Mouse (Mus musculus) embryonic fibroblast, embryonic 13.5 days (primary cell): ENCODE measurements around the gene Spsb4. TPM values are rescaled to one million over a fixed set of nuclear protein-coding genes. Genes with fewer than 3 reads are reported as not detected.

Source experiments
- H3K27ac ChIP-seq: 2 replicates; pipeline ENCODE4 v1.5.1; 2012; ENCODE audit warnings: low read length, control low read depth, inconsistent platforms; ENCODE audit not compliant: insufficient read depth
- H3K4me1 ChIP-seq: 2 replicates; pipeline ENCODE4 v1.6.1; 2011; ENCODE audit warnings: low read length; ENCODE audit not compliant: control insufficient read depth, insufficient read depth
- H3K4me3 ChIP-seq: 2 replicates; pipeline ENCODE4 v1.5.1; 2011; ENCODE audit warnings: mild to moderate bottlenecking, control low read depth, low read length; ENCODE audit not compliant: insufficient read depth
- CTCF ChIP-seq: IDR thresholded peaks from 2 replicates; pipeline ENCODE4 v1.5.1; 2011; ENCODE audit warnings: mild to moderate bottlenecking, control low read depth, low read length, moderate library complexity, borderline replicate concordance; ENCODE audit not compliant: insufficient read depth
- POLR2A ChIP-seq: IDR thresholded peaks from 2 replicates; pipeline ENCODE4 v1.6.1; 2011; ENCODE audit warnings: low read depth, mild to moderate bottlenecking, control low read depth, low read length, moderate library complexity
- polyA plus RNA-seq: library from polyadenylated mRNA; stranded (reverse); fragments of >200 nt; gene quantifications from 2 replicates; pipeline ENCODE4 v1.2.4, GENCODE M21; 2011; ENCODE audit warnings: low read depth; ENCODE audit not compliant: missing spikeins, insufficient read length

Gene Spsb4
- polyA plus RNA-seq, 1 experiment: 1.8 TPM

DNA sequence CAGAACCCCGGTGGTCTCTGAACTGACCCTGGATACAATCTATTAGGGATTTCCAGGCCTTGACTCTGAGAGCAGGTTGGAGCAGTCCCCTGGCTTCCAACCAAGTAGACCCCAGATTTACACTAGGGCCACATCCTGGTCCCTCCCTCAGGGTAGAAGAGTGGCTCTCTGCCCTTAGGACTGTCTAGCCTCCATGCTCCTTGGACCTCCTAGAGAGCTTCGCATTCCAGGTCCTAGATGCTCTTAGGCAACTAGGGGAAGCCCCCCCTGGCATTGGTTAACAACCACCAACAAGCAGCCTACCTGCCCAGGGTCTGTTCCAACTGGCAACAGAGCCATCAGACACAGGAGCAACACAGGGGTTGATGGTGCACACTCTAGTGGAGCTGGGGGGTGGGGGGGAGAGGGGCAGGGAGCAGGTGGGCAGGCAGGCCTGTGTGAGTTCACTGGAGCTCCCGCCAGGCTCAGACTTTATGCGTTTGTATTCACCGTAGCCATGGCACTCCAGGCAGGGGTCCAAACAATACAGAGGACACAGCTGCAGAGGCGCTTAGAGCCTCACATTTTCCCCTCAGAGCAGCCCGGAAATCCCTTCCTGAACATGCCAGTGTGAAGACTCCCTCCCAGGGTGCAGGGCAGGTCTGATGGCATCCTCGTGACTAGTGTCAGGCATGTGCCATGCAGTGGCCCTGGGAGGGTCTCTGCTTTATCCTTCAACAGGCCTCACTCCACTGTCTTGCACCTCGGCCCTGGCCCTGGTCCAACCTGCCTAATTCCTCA lies 46.8 kb downstream of the Spsb4 start:
- peaks cover 4% of the 10 kb centered on the region; the same call in 1 of the 2 replicates for H3K4me1 ChIP-seq
- TF ChIP-seq POLR2A: no peak
- TF ChIP-seq CTCF: no peak
- no peak overlapping the region for H3K4me3 ChIP-seq
- no peak overlapping the region for H3K27ac ChIP-seq

DNA sequence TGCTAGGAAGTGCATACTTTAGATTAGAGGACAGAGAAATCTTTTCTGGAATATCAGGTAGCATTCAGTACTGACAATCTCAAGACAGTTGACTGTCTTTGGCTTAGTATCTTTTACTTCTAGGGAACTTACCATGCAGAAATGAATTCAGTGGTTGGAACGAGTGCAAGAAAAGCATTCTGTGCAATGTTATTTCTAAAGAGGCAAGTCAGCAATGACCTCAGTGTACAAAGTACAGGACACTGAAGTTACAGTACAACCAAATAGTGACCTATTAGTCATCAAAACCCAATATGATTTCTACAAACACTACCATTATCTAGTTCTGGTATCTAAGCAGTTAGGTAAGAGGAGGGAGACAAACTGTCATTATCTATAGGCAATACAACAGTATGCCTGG lies 51.1 kb downstream of the Spsb4 start:
- TF ChIP-seq CTCF: no peak
- Histone ChIP-seq H3K4me3 (no peak overlapping the region), H3K4me1 (peaks cover 13% of the 10 kb centered on the region), H3K27ac (no peak overlapping the region)

DNA sequence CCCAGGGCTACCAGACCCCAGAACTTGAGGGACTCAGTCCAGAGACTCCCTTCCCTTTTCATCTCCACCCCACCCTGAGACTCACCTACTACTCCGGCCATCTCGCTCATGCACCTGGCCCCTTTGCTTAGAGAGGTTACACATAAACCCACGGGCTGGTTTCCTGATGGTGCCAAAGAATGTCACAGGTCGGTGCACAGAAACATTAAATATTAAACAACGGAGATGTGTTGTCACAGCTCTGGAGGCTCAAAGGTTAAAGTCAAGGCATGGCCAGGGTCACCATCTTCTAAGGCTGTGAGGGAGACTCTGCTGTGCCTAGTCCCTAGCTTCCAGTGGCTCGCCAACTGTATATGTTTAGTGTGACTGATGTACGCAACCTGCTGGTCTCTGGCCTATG lies 52.2 kb downstream of the Spsb4 start:
- TF ChIP-seq CTCF (no peak), POLR2A (no peak)
- Histone ChIP-seq H3K4me3 (no peak overlapping the region), H3K27ac (no peak overlapping the region), H3K4me1 (peaks cover 10% of the 10 kb centered on the region; the same call in 1 of the 2 replicates)

DNA sequence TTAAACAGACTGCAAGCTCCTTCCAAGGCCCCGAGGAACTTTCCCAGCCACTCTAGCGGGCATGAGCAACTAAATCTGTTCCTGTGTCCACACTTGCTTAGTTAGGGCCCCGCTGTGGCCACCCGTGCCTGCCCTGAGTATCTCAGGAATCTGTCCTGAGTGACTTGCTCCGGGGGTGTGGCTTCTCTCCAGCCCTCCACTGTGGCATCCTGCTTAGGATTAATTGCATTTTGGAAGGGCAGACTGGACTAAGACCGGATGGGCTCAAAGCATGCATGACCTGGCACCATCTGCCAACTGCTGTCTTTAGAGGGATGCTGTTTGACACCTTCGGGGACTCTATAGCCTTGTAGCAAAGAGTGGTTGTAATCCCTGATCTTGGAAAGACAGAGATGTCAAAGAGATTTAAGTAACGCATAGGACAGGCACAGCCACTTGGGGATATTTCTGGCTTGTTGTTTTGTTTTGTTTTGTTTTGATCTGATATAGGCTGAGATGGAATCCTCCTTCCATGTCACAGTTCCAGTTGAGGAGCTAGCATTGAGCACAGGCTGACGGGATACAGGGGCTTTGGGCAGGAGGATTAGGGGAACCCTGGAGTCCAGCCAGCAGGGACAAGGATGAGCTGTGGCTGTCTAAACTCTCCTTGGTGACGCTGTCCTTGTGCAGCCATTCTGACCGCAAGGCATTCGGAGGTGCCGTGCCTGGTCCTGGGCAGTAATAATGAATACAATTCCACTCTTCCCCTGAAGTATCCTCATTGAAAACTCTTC lies 55.0 kb downstream of the Spsb4 start:
- TF ChIP-seq POLR2A (no peak), CTCF (no peak)
- peaks cover 10% of the 10 kb centered on the region; the same call in 1 of the 2 replicates for H3K4me1 ChIP-seq
- no peak overlapping the region for H3K4me3 ChIP-seq
- no peak overlapping the region for H3K27ac ChIP-seq

DNA sequence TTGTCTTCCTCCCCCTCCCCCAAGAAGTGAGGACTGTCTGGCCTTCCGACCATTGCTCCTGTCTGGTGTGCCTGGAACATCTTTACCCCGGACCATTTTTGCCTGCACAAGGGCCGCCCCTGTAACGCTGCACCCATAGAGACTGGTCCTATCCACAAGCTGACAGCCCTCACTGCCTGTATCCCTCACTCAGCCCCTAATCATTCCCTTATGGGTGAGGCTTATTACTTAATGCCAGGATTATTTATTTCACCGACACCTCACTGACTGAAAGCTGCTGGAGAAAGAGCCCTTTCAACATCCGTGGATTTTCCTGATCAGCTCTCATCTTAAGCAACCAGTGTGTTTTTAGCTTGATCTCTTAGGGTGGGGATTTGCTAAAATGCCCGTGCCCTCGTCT lies 55.9 kb downstream of the Spsb4 start:
- peaks cover 10% of the 10 kb centered on the region; the same call in 1 of the 2 replicates for H3K4me1 ChIP-seq
- no peak overlapping the region for H3K4me3 ChIP-seq
- no peak overlapping the region for H3K27ac ChIP-seq
- TF ChIP-seq CTCF (no peak), POLR2A (no peak)

DNA sequence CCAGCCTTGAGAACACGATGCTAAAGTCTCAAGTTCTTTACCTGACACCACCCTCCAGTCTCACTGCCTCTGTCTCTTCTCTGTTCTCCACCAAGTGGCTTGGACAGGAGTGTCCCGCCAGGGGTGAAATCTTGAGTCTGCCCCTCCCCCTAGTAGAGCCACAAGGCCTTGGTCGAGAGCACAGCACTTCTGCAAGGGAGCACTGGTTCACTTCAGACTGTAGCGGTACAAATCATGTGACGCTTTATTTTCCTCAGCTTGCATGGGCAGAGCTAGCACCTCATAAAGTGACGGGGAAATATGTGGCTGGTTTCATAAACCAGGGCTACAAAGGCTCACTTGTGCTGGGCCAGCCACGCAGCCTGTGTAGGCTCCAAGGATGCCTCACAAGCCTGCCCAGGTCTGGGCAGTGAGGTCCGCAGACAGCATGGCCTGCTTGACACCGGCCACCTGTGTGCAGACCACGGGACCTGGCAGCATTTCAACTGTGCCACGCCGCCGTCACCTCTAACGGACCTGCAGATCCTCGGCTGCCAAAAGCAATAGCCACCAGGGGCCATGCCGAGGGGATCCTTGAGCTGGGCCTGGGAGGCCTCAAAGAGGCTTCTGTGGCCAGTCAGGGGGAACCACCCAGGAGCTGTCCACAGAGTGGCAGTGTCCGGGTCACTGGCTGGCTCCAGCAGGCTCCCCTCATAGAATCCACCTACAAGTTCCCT lies 56.5 kb downstream of the Spsb4 start:
- Histone ChIP-seq H3K27ac (no peak overlapping the region), H3K4me1 (peaks cover 10% of the 10 kb centered on the region; the same call in 1 of the 2 replicates), H3K4me3 (no peak overlapping the region)
- no peak for TF ChIP-seq CTCF
- TF ChIP-seq POLR2A: no peak

DNA sequence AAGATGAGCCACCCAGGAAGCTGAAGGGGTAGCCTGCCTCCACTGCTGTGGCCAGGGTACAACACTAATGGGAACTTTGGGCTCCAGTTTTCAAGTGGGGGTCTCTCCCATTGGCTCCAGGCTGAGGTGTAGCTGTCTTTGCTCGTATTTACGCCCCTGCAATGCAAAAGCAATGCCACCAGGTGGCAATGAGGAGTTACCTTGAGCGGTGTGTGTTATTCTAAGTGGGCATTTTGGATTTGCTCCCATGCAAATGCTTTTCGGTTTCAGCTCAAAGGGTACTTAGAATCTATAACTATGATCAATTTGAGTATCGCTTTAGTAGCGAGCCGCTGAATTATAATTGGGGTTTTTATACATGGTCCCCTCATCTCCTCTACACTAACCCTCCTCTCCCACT lies 57.6 kb downstream of the Spsb4 start:
- peak; percentile 51; the same call in 1 of the 2 replicates for TF ChIP-seq CTCF
- no peak for TF ChIP-seq POLR2A
- Histone ChIP-seq H3K4me3 (no peak overlapping the region), H3K4me1 (peaks cover 10% of the 10 kb centered on the region; the same call in 1 of the 2 replicates), H3K27ac (no peak overlapping the region)

DNA sequence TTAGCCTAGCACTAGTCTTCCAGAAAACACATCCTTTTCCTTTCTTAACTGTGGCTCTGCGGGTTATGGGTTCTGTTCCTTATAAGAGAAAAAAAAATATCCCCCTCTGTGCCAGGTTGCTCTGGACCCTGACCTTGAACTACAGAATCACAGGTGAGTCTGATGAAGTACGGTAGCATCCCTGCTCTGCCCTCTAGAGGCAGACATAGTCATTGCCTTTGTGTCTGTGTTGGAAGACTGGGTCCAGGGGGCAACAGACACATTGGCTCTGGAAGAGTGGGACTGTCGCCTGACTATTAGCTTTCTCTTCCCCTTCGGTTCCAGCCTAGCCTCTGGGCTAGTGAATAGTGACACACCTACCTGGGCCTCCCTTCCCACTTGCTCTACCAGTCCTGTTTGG lies 58.4 kb downstream of the Spsb4 start:
- H3K4me3 ChIP-seq: no peak overlapping the region
- peaks cover 10% of the 10 kb centered on the region; the same call in 1 of the 2 replicates for H3K4me1 ChIP-seq
- TF ChIP-seq CTCF: peak; percentile 26; the same call in 1 of the 2 replicates
- TF ChIP-seq POLR2A: no peak
- no peak overlapping the region for H3K27ac ChIP-seq

DNA sequence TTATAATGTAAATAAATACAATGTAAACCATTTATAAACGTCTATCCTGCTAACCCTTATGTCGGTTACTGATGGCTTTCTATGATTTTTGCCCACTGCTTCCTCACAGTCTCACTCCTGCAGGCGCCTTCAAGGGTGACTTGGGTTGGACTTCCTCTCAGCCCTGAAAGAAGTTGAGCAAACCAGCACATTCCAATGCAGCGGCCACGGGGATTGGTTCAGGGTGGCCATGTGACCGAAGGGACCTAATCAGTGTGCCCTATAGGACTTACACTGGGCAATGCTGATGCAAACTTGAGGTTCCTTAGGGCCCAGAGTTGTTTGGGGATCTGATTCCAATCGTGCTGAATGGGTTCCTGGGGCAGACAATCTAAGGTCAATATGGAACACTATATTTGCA lies 59.2 kb downstream of the Spsb4 start:
- Histone ChIP-seq H3K4me1 (peaks cover 10% of the 10 kb centered on the region; the same call in 1 of the 2 replicates), H3K4me3 (no peak overlapping the region), H3K27ac (no peak overlapping the region)
- TF ChIP-seq CTCF (no peak), POLR2A (no peak)

DNA sequence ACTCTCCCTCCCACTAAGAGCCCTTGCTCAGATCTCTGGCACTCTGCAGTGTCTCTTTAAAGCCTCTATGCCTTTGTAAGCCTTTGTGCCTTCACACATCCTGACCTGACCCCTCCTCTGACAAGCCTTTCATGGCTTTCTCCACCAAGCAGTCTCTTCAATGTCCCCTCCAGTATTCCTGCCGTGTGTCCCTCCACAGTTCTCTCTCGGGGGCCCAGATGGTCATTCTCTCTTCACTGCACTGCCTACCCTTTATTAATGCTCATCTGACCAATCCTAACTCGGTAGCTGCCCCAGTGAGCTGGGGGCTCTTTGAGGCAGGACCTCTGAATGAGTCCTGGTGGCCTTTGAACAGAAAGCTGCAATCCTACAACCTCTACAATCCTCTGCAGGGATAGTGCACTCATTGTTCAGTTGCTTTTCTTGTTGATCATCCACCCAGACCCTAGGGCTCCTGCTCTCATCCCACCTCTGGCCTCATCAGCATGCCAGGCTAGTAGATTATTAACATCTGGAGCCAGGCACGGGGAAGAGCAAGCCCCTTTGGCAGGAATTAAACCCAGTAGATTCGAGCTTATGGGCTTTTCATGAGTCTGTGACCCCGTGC lies 60.5 kb downstream of the Spsb4 start:
- Histone ChIP-seq H3K27ac (no peak overlapping the region), H3K4me3 (no peak overlapping the region), H3K4me1 (peaks cover 2% of the 10 kb centered on the region; the same call in 1 of the 2 replicates)
- no peak for TF ChIP-seq POLR2A
- no peak for TF ChIP-seq CTCF
